Mouse (Mus musculus): Measurements from ENCODE around the gene Tnfsf12. TPM values are rescaled to one million over a fixed set of nuclear protein-coding genes. Genes with fewer than 3 reads are reported as not detected.

Tnfsf12 gene
- polyA plus RNA-seq, 1 experiment from 2014 or later, result 2.2 TPM

GRCm38 (mm10) chr11:69684936-69685335, 10.7 kb downstream of the Tnfsf12 start:
- H3K27ac ChIP-seq (replicated peaks), result no peak overlapping the region
- peaks cover 48% of the 10 kb centered on the region for H3K4me1 ChIP-seq
- 81% methylated on average over 6 of the region's 6 CpGs for WGBS
- H3K4me3 ChIP-seq, result no peak overlapping the region
- DNase-seq (ENCODE audit: low spot score), result no peak
- H3K9me3 ChIP-seq, result no peaks in the 10 kb centered on the region
- H3K36me3 ChIP-seq (replicated peaks), result peaks cover 7% of the 10 kb centered on the region
- peaks cover 22% of the 10 kb centered on the region; the same call in 1 of the 2 replicates for H3K27me3 ChIP-seq (replicated peaks; ENCODE audit: low read depth, poor library complexity, severe bottlenecking)

DNA sequence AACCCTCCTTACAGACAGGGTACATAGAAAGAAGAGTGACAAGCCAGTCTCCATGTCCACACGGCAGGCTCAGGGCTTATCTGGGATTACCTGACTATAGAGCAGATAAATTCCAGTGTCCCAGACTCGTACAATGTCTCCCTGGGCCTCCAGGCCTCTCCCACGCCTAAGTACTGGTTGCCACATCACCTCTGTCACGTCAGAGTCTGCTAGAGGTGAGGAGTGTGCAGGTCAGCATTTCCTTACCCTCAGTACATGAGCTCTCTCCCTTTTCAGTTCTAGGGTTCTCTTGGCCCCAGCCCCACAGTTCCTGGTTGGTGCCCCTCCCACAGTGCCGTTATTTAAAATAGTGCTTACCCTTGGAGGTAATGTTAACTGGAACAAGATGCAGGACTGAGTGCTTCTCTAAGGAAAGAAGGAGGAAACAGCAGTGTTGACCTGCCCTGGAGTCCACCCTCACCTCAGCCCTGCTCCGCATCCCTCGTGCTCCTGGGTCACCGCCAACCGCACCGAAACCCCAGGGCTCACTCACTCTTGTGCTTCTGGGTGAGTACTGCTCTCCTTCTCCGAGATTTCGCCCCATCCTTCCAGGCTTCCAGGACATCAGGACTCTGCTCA, 11.4 kb downstream of the Tnfsf12 start:
- Histone ChIP-seq H3K27ac (replicated peaks) (peak overlapping the region; percentile 94), H3K4me3 (no peak overlapping the region), H3K27me3 (replicated peaks; ENCODE audit: low read depth, poor library complexity, severe bottlenecking) (peaks cover 22% of the 10 kb centered on the region; the same call in 1 of the 2 replicates), H3K9me3 (no peaks in the 10 kb centered on the region), H3K36me3 (replicated peaks) (peaks cover 14% of the 10 kb centered on the region), H3K4me1 (peaks cover 54% of the 10 kb centered on the region)
- DNase-seq (ENCODE audit: low spot score), result no peak
- WGBS, result 77% methylated on average over 12 of the region's 12 CpGs

DNA sequence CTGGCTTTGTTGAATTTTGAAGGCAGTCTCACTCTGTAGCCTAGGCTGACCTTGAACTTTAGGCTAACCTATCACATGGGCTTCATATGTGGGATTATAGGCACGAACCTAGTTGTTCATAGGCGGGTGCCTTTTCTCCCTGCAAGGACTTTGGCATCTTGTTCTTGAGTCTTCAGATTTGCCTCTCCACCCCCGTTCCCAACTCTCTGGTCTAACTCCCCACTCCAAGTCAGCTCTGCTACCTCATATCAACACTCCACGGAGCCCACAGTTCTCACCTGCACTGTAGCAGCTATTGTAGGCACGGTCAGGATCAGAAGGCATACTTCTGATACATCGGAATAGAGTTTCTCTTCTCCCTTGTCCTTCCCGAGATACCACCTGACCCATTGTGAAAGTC, 12.1 kb downstream of the Tnfsf12 start:
- H3K36me3 ChIP-seq (replicated peaks), result peaks cover 20% of the 10 kb centered on the region
- no peak for DNase-seq (ENCODE audit: low spot score)
- peaks cover 22% of the 10 kb centered on the region; the same call in 1 of the 2 replicates for H3K27me3 ChIP-seq (replicated peaks; ENCODE audit: low read depth, poor library complexity, severe bottlenecking)
- H3K4me1 ChIP-seq, result peaks cover 55% of the 10 kb centered on the region
- H3K9me3 ChIP-seq, result no peaks in the 10 kb centered on the region
- H3K27ac ChIP-seq (replicated peaks), result peak overlapping the region; percentile 94
- H3K4me3 ChIP-seq, result peak overlapping the region; percentile 81; the same call in 1 of the 2 replicates
- 80% methylated on average over 7 of the region's 7 CpGs for WGBS

DNA sequence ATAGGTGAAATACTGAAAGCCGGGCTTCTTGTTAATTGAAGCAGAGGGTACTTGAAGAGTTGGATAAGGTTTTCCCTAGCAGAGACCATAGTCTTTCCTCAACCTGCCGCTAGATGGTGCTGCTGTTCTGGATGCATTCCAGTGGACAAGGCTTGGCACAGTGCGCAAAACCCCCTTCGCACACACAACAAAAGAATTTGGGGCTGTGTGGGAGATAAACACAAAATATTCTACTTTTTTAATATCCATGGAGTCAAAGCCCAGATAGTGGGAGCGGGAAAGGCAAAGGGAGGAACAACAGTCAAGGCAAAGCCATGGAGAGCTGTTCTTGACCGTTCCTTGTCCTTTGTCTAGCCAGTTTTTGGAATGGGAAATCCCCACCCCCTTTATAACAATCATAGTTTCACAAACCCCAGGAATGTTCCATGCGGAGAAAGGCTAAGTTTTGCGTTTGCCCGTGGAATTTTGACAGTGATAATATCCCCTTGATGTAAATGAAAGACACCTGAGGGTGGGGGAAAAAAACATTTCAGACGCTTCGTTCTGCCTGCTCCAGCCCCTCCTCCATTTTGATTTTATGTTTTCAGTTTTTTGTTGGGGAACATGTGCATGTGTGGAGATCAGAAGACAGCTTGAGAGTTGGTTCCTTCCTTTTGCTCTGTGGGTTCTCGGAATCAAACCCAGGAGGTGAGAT, 12.7 kb downstream of the Tnfsf12 start:
- WGBS, result 26% methylated on average over 12 of the region's 12 CpGs
- Histone ChIP-seq H3K36me3 (replicated peaks) (peaks cover 26% of the 10 kb centered on the region), H3K4me3 (peak overlapping the region; percentile 81), H3K4me1 (peaks cover 55% of the 10 kb centered on the region), H3K27me3 (replicated peaks; ENCODE audit: low read depth, poor library complexity, severe bottlenecking) (peaks cover 22% of the 10 kb centered on the region; the same call in 1 of the 2 replicates), H3K27ac (replicated peaks) (peak overlapping the region; percentile 94), H3K9me3 (no peaks in the 10 kb centered on the region)
- peak; percentile 91 for DNase-seq (ENCODE audit: low spot score)

GRCm38 (mm10) chr11:69682209-69682839, 13.3 kb downstream of the Tnfsf12 start:
- WGBS, result 28% methylated on average over 24 of the region's 24 CpGs
- Histone ChIP-seq H3K27ac (replicated peaks) (peak overlapping the region; percentile 94), H3K36me3 (replicated peaks) (peaks cover 33% of the 10 kb centered on the region), H3K4me3 (peak overlapping the region; percentile 81), H3K4me1 (peaks cover 55% of the 10 kb centered on the region), H3K9me3 (no peaks in the 10 kb centered on the region), H3K27me3 (replicated peaks; ENCODE audit: low read depth, poor library complexity, severe bottlenecking) (peaks cover 21% of the 10 kb centered on the region; the same call in 1 of the 2 replicates)
- DNase-seq (ENCODE audit: low spot score), result no peak

GRCm38 (mm10) chr11:69681314-69682208, 14.1 kb downstream of the Tnfsf12 start, which contains the start of gene Senp3:
Gene Senp3 (minus strand): TSS chr11:69682084.
- DNase-seq (ENCODE audit: low spot score), result peak; percentile 99
- Histone ChIP-seq H3K4me3 (peak within 1 kb of the TSS; percentile 81), H3K36me3 (replicated peaks) (peaks cover 41% of the 10 kb centered on the region), H3K27ac (replicated peaks) (peak within 1 kb of the TSS; percentile 94), H3K27me3 (replicated peaks; ENCODE audit: low read depth, poor library complexity, severe bottlenecking) (peaks cover 18% of the 10 kb centered on the region; the same call in 1 of the 2 replicates), H3K9me3 (no peaks in the 10 kb centered on the region), H3K4me1 (peaks cover 51% of the 10 kb centered on the region)
- under 1% methylated on average over 80 of the region's 80 CpGs for WGBS

DNA sequence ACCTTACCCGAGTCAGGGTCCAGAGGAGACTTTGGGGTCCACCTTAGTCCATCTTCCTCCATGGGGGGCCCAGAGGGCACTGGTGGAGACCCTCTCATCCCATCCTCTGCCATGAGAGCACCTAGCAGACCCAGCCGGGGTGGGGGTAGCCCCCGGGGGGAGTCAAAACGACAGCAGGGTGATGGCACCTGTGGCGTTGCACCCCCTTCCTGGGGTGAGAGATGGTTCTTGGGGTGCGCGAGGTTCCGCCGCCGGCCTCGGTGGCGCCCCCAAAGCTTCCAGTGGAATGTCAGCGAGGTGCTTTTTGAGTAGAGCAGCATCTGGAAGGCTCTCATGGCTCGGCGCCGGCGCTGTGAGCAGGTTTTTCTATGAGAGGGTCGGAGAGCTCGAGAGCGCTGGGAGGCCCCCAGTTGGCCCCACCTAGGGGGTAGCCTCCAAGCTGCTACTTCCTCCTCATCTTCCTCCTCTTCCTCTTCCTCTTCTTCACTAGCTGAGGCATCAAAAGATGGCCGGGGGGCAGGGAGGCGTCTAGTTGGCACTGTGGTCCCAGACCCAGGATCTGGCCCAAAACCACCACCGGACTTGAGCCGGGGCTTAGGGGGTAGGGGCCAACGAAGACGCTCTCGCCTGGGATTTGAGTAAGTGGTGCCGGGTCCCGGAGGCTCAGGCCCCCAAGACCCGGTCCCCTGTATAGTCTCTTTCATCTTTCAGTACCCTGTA, 15.4 kb downstream of the Tnfsf12 start:
- WGBS, result 93% methylated on average over 30 of the region's 30 CpGs
- H3K27ac ChIP-seq (replicated peaks), result no peak overlapping the region
- no peaks in the 10 kb centered on the region for H3K9me3 ChIP-seq
- H3K36me3 ChIP-seq (replicated peaks), result peaks cover 53% of the 10 kb centered on the region
- peaks cover 43% of the 10 kb centered on the region for H3K4me1 ChIP-seq
- 0 out of 2 replicates have a peak, but pooled peaks cover 10% of the 10 kb centered on the region for H3K27me3 ChIP-seq (replicated peaks; ENCODE audit: low read depth, poor library complexity, severe bottlenecking)
- peak overlapping the region; percentile 81 for H3K4me3 ChIP-seq
- no peak for DNase-seq (ENCODE audit: low spot score)

- Histone ChIP-seq H3K27ac (replicated peaks) (no peak overlapping the region), H3K36me3 (replicated peaks) (peaks cover 65% of the 10 kb centered on the region), H3K27me3 (replicated peaks; ENCODE audit: low read depth, poor library complexity, severe bottlenecking) (0 out of 2 replicates have a peak, but pooled peaks cover 2% of the 10 kb centered on the region), H3K4me3 (no peak overlapping the region; the same call in 1 of the 2 replicates), H3K9me3 (no peaks in the 10 kb centered on the region), H3K4me1 (peaks cover 41% of the 10 kb centered on the region)
- DNase-seq (ENCODE audit: low spot score), result no peak
- 96% methylated on average over 2 of the region's 2 CpGs for WGBS
Observed at GRCm38 (mm10) chr11:69679144-69679543, 16.5 kb downstream of the Tnfsf12 start.

GRCm38 (mm10) chr11:69672211-69672706, 23.4 kb downstream of the Tnfsf12 start, which contains the start of gene Eif4a1:
Gene Eif4a1 (minus strand): TSS chr11:69672423.
- H3K4me1 ChIP-seq, result peaks cover 32% of the 10 kb centered on the region
- no peaks in the 10 kb centered on the region for H3K27me3 ChIP-seq (replicated peaks; ENCODE audit: low read depth, poor library complexity, severe bottlenecking)
- under 1% methylated on average over 36 of the region's 36 CpGs for WGBS
- peak within 1 kb of the TSS; percentile 98 for H3K27ac ChIP-seq (replicated peaks)
- peak within 1 kb of the TSS; percentile 93 for H3K4me3 ChIP-seq
- no peaks in the 10 kb centered on the region for H3K9me3 ChIP-seq
- H3K36me3 ChIP-seq (replicated peaks), result peaks cover 88% of the 10 kb centered on the region
- DNase-seq (ENCODE audit: low spot score), result peak; percentile 99

- WGBS, result under 1% methylated on average over 43 of the region's 43 CpGs
- peaks cover 32% of the 10 kb centered on the region for H3K4me1 ChIP-seq
- DNase-seq (ENCODE audit: low spot score), result no peak
Observed at GRCm38 (mm10) chr11:69671726-69672124, 23.9 kb downstream of the Tnfsf12 start.

More at GRCm38 (mm10) chr11:69671726-69672124, 23.9 kb downstream of the Tnfsf12 start:
- H3K9me3 ChIP-seq, result no peaks in the 10 kb centered on the region
- peaks cover 86% of the 10 kb centered on the region for H3K36me3 ChIP-seq (replicated peaks)
- no peaks in the 10 kb centered on the region for H3K27me3 ChIP-seq (replicated peaks; ENCODE audit: low read depth, poor library complexity, severe bottlenecking)
- peak overlapping the region; percentile 98 for H3K27ac ChIP-seq (replicated peaks)
- peak overlapping the region; percentile 93 for H3K4me3 ChIP-seq
